Mouse (Mus musculus) left cerebral cortex, adult 11 months (tissue): Measurements from ENCODE around the gene Gm3667.
A peak's percentile ranks its signal among the peaks of the same experiment; 100 is the strongest.
"Not testable (repeated sequence)": the region's sequence is repeated elsewhere in the genome, so short reads cannot be mapped to it uniquely, and the experiment has no call there.

ENCODE experiments used
- DNase-seq: peaks from one replicate; pipeline ENCODE4 v3.0.0; 2022; ENCODE audit warnings: low spot score

Gm3667 gene

DNA sequence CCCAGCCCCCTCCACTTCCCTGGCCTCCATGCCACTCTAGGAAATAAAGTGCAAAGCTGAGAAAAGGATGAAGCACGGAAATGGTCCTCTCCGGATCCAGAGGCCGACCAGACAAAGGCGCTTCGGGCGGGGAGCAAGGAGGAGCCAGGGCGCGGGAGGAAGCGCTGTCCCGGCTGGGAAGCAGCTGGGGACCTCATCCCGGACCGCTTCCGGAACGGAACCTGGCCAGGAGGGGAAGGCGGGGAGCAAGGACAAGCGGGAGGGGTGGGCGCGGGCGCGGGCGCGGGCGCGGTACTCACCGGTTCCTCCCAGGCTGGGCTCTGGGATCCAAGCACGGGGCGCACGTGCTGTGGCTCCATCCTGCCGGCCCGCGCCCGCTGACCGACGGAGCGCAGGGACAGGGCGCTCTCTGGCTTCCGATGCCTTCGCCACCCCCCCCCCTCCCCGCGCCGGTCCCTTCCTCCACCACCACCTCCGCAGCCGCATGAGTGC lies at the start of gene Gm3667:
Gm3667 (minus strand) TSS at position 442 of the 492 bp plus-strand sequence.
- not testable (repeated sequence) for DNase-seq

DNA sequence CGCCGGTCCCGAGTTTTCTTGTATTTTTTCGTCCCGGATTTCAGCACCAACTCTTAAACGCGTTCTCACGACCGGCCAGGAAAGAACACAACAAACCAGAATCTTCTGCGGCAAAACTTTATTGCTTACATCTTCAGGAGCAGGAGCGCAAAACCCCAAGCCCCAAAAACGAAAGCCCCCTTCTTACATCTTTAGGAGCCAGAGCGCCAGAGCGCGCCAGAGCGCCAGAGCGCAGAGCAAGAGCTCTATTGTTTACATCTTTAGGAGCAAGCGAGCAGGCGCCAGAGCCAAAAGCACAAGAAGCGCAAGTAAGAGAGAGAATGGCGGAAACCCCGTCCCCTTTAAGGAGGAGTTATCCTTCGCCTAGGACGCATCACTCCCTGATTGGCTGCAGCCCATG lies 10.1 kb upstream of the Gm3667 start:
- DNase-seq = not testable (repeated sequence)

DNA sequence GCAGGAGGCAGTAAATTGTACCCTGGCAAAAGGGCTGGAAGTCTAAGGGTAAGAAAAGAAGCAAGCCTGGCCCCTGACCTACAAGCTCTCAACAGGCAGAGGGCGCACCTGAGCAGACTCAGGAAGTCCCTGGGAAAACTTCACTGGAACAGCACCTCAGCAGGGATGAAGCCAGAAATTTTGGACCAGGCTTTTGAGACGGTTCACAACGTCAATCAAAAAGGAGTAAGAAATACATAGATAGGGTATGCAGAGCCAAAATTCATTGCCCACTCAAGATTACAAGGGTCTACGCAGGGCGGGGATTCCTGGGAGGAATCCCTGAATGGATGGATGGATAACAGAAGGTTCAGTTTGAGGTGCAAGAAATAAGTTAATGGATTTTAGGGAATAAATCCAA lies 951 bp downstream of the Gm3667 start:
- DNase-seq = peak; percentile 32

DNA sequence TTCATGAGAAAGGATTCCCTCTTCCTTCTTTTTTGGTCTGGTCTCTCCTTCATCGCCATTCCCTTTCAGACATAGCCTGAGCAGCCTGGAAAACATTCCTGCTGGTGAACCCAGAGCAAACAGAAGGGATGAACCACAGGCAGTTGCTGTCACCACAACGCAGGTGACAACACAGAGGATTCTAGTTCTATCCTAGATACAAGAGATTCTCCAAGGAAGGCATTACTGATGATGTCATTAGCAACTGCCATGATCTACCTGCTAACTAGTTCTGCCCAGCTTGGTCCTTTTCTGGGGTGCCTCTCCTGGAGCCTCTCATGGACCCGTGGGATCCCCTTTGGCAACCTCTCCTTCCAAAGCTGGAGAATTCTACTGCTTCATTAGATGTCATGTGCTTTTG lies 49.6 kb downstream of the Gm3667 start, which contains the start of gene Gm3642:
Gm3642 (minus strand) TSS at position 101 of the 400 bp plus-strand sequence.
- not testable (repeated sequence) for DNase-seq

DNA sequence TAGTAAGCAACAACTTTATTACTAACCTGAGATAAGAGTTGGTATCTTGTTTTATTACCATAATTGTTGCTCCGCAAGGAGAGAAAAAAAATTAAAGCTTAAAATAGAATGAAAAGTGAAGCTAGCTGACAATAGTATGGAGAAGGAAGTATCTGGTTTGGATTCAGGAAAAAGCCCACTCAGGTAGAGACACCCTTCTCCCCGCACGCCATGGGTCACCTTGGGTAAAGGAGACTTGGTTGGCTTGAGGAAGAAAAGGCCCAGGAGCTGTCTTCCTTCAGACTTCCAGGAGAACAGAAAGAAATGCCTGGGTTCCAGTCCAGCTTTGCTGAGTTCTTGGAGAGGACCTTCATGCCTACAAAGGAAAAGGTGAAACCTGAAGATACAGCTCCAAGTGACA lies 66.5 kb downstream of the Gm3667 start:
- not testable (repeated sequence) for DNase-seq
